Mouse (Mus musculus) myocyte (in vitro differentiated cells): ENCODE data around the gene Spsb1. TPM values are rescaled to one million over a fixed set of nuclear protein-coding genes. Genes with fewer than 3 reads are reported as not detected.

Source experiments
- H3K27me3 ChIP-seq: one replicate; pipeline ENCODE4 v1.6.1; 2011; ENCODE audit not compliant: control insufficient read depth, insufficient read depth, insufficient read length
- H3K36me3 ChIP-seq: one replicate; pipeline ENCODE4 v1.6.1; 2011; ENCODE audit not compliant: control insufficient read depth, insufficient read depth
- H3K4me2 ChIP-seq: one replicate; pipeline ENCODE4 v1.6.1; 2011; ENCODE audit warnings: low read depth, control low read depth
- H3K4me3 ChIP-seq: one replicate; pipeline ENCODE4 v1.5.1; 2011; ENCODE audit warnings: mild to moderate bottlenecking, control low read depth, moderate library complexity
- H3K79me2 ChIP-seq: one replicate; pipeline ENCODE4 v1.6.1; 2011; ENCODE audit not compliant: control insufficient read depth, insufficient read depth
- H3ac ChIP-seq: one replicate; pipeline ENCODE4 v1.6.1; 2011; ENCODE audit not compliant: control insufficient read depth, insufficient read length
- CEBPB ChIP-seq: IDR thresholded peaks from 2 replicates; pipeline ENCODE4 v1.6.1; 2011; ENCODE audit warnings: mild to moderate bottlenecking, moderate library complexity; ENCODE audit not compliant: poor library complexity, insufficient read depth, severe bottlenecking
- E2F4 ChIP-seq: IDR thresholded peaks from one replicate; pipeline ENCODE4 v1.6.1; 2011; ENCODE audit warnings: mild to moderate bottlenecking, control low read depth, moderate library complexity; ENCODE audit not compliant: insufficient read depth
- MAX ChIP-seq: IDR thresholded peaks from one replicate; pipeline ENCODE4 v1.6.1; 2011; ENCODE audit warnings: low read depth, mild to moderate bottlenecking, control low read depth
- MYOD1 ChIP-seq, 3 experiments: IDR thresholded peaks; one replicate each; pipeline ENCODE4 v1.6.1; 2011; ENCODE audit warnings: control low read depth in 2 of 3, low read depth in 2 of 3, mild to moderate bottlenecking in 2 of 3, moderate library complexity in 1 of 3; ENCODE audit not compliant: insufficient read length in 2 of 3, control insufficient read depth in 1 of 3
- MYOG ChIP-seq, 3 experiments: IDR thresholded peaks; one replicate each; pipeline ENCODE4 v1.6.1; 2011; ENCODE audit warnings: control low read depth in 2 of 3, low read depth in 2 of 3, mild to moderate bottlenecking in 2 of 3; ENCODE audit not compliant: insufficient read length in 2 of 3, control insufficient read depth in 1 of 3, insufficient read depth in 1 of 3
- POLR2A ChIP-seq: IDR thresholded peaks from one replicate; pipeline ENCODE4 v1.6.1; 2011; ENCODE audit warnings: low read depth, mild to moderate bottlenecking, control low read depth, moderate library complexity; ENCODE audit not compliant: insufficient read length
- POLR2AphosphoS2 ChIP-seq: IDR thresholded peaks from one replicate; pipeline ENCODE4 v1.6.1; 2011; ENCODE audit warnings: low read depth, control low read depth; ENCODE audit not compliant: insufficient read length
- REST ChIP-seq: IDR thresholded peaks from one replicate; pipeline ENCODE4 v1.6.1; 2011; ENCODE audit warnings: mild to moderate bottlenecking, control low read depth, moderate library complexity; ENCODE audit not compliant: insufficient read depth, insufficient read length
- SRF ChIP-seq: IDR thresholded peaks from one replicate; pipeline ENCODE4 v1.6.1; 2011; ENCODE audit warnings: low read depth; ENCODE audit not compliant: control insufficient read depth, insufficient read length
- TCF12 ChIP-seq: IDR thresholded peaks from one replicate; pipeline ENCODE4 v1.6.1; 2011; ENCODE audit warnings: mild to moderate bottlenecking, control low read depth; ENCODE audit not compliant: poor library complexity, insufficient read depth, severe bottlenecking
- TCF3 ChIP-seq: IDR thresholded peaks from one replicate; pipeline ENCODE4 v1.6.1; 2011; ENCODE audit warnings: low read depth, control low read depth; ENCODE audit not compliant: insufficient read length
- USF1 ChIP-seq: IDR thresholded peaks from one replicate; pipeline ENCODE4 v1.6.1; 2011; ENCODE audit warnings: low read depth, mild to moderate bottlenecking, control low read depth, moderate library complexity
- polyA plus RNA-seq: library from polyadenylated mRNA; unstranded; fragments of >200 nt; fragmentation: generic; extraction: Trizol; gene quantifications from one replicate; pipeline ENCODE4 v1.2.1, GENCODE M21; 2012; ENCODE audit warnings: missing spikeins

The Spsb1 gene
- polyA plus RNA-seq, 1 experiment = 22.6 TPM

DNA sequence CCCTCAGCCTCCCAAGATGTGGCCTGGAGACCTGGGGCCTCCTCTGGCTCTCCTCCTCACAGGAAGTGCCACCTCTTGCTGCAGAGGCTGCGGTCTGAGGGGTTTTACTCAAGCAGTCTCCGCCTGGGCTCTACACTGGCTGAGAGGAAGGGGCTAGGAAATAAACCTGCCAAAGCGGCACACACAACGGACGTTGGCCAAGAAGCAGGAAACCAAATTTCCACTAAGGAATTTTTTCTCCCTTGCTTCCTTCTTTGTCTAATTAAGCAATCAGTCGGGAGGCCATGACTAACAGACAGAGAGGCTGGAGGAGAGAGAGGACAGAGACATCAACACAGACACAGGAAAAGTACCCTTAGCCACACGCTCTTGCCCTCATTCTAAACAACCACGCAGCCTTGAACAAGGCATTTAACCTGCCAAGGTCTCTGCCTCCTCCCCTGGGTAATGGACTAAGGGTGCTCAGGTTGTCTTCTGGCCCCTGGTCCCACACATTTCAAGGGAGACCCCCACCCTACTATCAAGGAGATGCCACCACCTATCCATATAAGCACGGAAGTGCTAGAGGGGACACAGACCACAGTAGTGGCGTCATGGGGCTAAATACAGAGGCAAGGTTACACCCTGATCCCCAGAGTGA lies 46.5 kb upstream of the Spsb1 start:
- TF ChIP-seq CEBPB (no peak), MYOD1 (IDR thresholded peaks at IDR 0.05; ENCODE audit: control insufficient read depth in 1 of 3, insufficient read length in 2 of 3, low read depth in 2 of 3) (no peak), TCF12 (no peak), POLR2AphosphoS2 (no peak), TCF3 (no peak), MAX (no peak), MYOG (IDR thresholded peaks at IDR 0.05; ENCODE audit: control insufficient read depth in 1 of 3, insufficient read depth in 1 of 3, insufficient read length in 2 of 3, low read depth in 2 of 3) (no peak), POLR2A (no peak), USF1 (no peak), REST (no peak), SRF (no peak), E2F4 (no peak)
- peaks cover 16% of the 10 kb centered on the region for H3K79me2 ChIP-seq
- H3K4me3 ChIP-seq = no peak overlapping the region
- no peaks in the 10 kb centered on the region for H3K36me3 ChIP-seq
- H3K4me2 ChIP-seq = no peak overlapping the region
- no peak overlapping the region for H3ac ChIP-seq
- no peaks in the 10 kb centered on the region for H3K27me3 ChIP-seq

- Histone ChIP-seq H3K27me3 (no peaks in the 10 kb centered on the region), H3K36me3 (no peaks in the 10 kb centered on the region), H3K4me3 (no peak overlapping the region), H3ac (no peak overlapping the region), H3K4me2 (no peak overlapping the region), H3K79me2 (peaks cover 8% of the 10 kb centered on the region)
- TF ChIP-seq CEBPB = no peak
These were observed 45.2 kb upstream of the Spsb1 start for GRCm38 (mm10) chr4:149999931-150000555.

DNA sequence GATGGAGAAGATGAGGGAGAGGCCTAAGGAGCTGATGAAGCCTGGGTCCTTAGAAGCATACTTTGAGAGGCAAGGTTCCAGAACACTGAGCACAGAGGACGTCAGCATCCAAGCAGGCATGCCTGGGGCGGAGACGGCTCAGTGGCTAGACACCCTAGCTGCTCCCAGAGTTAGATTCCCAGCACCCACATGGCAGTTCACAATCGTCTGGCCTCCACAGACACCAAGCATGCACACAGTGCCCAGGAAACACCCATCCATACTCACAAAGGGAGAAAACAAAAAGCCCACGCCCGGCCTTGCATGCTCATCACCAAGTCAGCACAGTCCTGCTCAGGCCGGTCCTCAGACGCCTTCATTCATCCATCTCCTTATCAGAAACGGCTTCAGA lies 44.7 kb upstream of the Spsb1 start:
- no peak for TF ChIP-seq MYOG (IDR thresholded peaks at IDR 0.05; ENCODE audit: control insufficient read depth in 1 of 3, insufficient read depth in 1 of 3, insufficient read length in 2 of 3, low read depth in 2 of 3)
- TF ChIP-seq TCF3 = no peak
- no peak for TF ChIP-seq POLR2AphosphoS2
- TF ChIP-seq USF1 = no peak
- no peak for TF ChIP-seq MYOD1 (IDR thresholded peaks at IDR 0.05; ENCODE audit: control insufficient read depth in 1 of 3, insufficient read length in 2 of 3, low read depth in 2 of 3)
- TF ChIP-seq E2F4 = no peak
- TF ChIP-seq POLR2A = no peak
- TF ChIP-seq TCF12 = no peak
- no peak for TF ChIP-seq SRF
- Histone ChIP-seq H3K79me2 (peaks cover 3% of the 10 kb centered on the region), H3K27me3 (no peaks in the 10 kb centered on the region), H3ac (no peak overlapping the region), H3K4me3 (no peak overlapping the region), H3K36me3 (no peaks in the 10 kb centered on the region), H3K4me2 (no peak overlapping the region)

- Histone ChIP-seq H3K4me2 (no peak overlapping the region), H3K27me3 (no peaks in the 10 kb centered on the region), H3K4me3 (no peak overlapping the region), H3K36me3 (no peaks in the 10 kb centered on the region), H3ac (no peak overlapping the region), H3K79me2 (peaks cover 3% of the 10 kb centered on the region)
- TF ChIP-seq E2F4 (no peak), TCF3 (no peak), CEBPB (no peak), MYOG (IDR thresholded peaks at IDR 0.05; ENCODE audit: control insufficient read depth in 1 of 3, insufficient read depth in 1 of 3, insufficient read length in 2 of 3, low read depth in 2 of 3) (no peak), POLR2A (no peak)
These were observed 44.1 kb upstream of the Spsb1 start for GRCm38 (mm10) chr4:149998786-149999509.

DNA sequence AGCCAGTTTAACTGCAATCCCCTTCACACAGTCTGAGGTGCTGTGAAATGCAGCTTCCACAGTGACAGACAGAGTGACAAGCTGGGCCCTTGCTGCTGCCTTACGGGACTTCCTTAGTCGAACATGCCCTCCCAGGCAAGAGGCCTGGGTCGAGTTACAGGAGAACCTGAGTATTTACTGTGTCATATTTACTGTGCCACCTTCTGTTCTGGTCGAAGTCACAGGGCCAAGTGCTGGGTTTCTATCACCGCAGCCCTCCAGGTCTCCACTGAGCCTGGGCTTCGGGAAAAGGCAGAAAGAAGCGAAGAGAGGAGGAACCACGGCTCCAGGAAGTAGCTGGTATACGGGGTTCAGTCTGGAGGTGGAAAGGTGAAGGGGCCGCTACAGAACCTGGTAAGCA lies 43.2 kb upstream of the Spsb1 start:
- H3K79me2 ChIP-seq = peaks cover 3% of the 10 kb centered on the region
- no peak overlapping the region for H3ac ChIP-seq
- H3K4me2 ChIP-seq = no peak overlapping the region
- H3K27me3 ChIP-seq = no peaks in the 10 kb centered on the region
- H3K4me3 ChIP-seq = no peak overlapping the region
- no peaks in the 10 kb centered on the region for H3K36me3 ChIP-seq
- TF ChIP-seq USF1 (no peak), MYOG (IDR thresholded peaks at IDR 0.05; ENCODE audit: control insufficient read depth in 1 of 3, insufficient read depth in 1 of 3, insufficient read length in 2 of 3, low read depth in 2 of 3) (no peak), MAX (no peak), SRF (no peak), POLR2A (no peak), REST (no peak), TCF12 (no peak), TCF3 (no peak), CEBPB (no peak), MYOD1 (IDR thresholded peaks at IDR 0.05; ENCODE audit: control insufficient read depth in 1 of 3, insufficient read length in 2 of 3, low read depth in 2 of 3) (no peak), POLR2AphosphoS2 (no peak), E2F4 (no peak)
